Mouse (Mus musculus) kidney, postnatal 0 days (tissue): ENCODE results near the gene Mfsd2b. TPM values are rescaled to one million over a fixed set of nuclear protein-coding genes. Genes with fewer than 3 reads are reported as not detected.

ENCODE experiments used
- ATAC-seq: fragments of 200-750 bp; cut with Nextera tagmentation; replicated peaks from 2 replicates; pipeline ENCODE4 v1.8.0; 2017; ENCODE audit warnings: low read depth, moderate number of reproducible peaks, moderate TSS enrichment, moderate library complexity; ENCODE audit not compliant: low FRiP score
- DNase-seq: peaks from one replicate; pipeline ENCODE4 v3.0.0-alpha.2; 2016; ENCODE audit warnings: low spot score
- H3K27ac ChIP-seq: fragments of 300-500 bp; sonication (generic); 2 replicates; pipeline ENCODE4 v1.5.1; 2014; ENCODE audit warnings: mild to moderate bottlenecking
- H3K27me3 ChIP-seq: fragments of 300-500 bp; sonication (generic); 2 replicates; pipeline ENCODE4 v1.6.1; 2014; ENCODE audit warnings: low read length, mixed read lengths; ENCODE audit not compliant: insufficient read depth
- H3K36me3 ChIP-seq: fragments of 300-500 bp; sonication (generic); 2 replicates; pipeline ENCODE4 v1.6.1; 2014; ENCODE audit warnings: low read length, mixed read lengths; ENCODE audit not compliant: insufficient read depth
- H3K4me1 ChIP-seq: fragments of 300-500 bp; sonication (generic); replicated peaks from 2 replicates; pipeline ENCODE4 v1.6.1; 2014; ENCODE audit warnings: antibody characterized with exemption, low read length, mixed read lengths; ENCODE audit not compliant: insufficient read depth
- H3K4me2 ChIP-seq: fragments of 300-500 bp; sonication (generic); 2 replicates; pipeline ENCODE4 v1.6.1; 2014; ENCODE audit warnings: mild to moderate bottlenecking, low read length, moderate library complexity, mixed read lengths
- H3K4me3 ChIP-seq: fragments of 300-500 bp; sonication (generic); replicated peaks from 2 replicates; pipeline ENCODE4 v1.5.1; 2014; ENCODE audit warnings: low read depth, low read length
- H3K9ac ChIP-seq: fragments of 300-500 bp; sonication (generic); 2 replicates; pipeline ENCODE4 v1.6.1; 2014; ENCODE audit warnings: low read depth, low read length
- H3K9me3 ChIP-seq: fragments of 300-500 bp; sonication (generic); replicated peaks from 2 replicates; pipeline ENCODE4 v1.6.1; 2016; ENCODE audit warnings: low read length, inconsistent platforms, mixed read lengths
- CTCF ChIP-seq: IDR thresholded peaks from 2 replicates; pipeline ENCODE4 v1.5.1; 2016; ENCODE audit warnings: antibody characterized with exemption, low read depth, mild to moderate bottlenecking, moderate library complexity
- WGBS: fragments of 180-500 bp; shearing (Covaris S2); extraction: QIAGEN DNeasy Blood & Tissue Kit; methylation state at CpG from one replicate; pipeline ENCODE4 v1.1.7; 2014; 5-methylcytosine and 5-hydroxymethylcytosine counted together
- polyA plus RNA-seq: library from polyadenylated mRNA; unstranded; fragments of >200 nt; fragmentation: Nextera tagmentation; extraction: Ambion mirVana; gene quantifications from 2 replicates; pipeline ENCODE4 v1.2.1, GENCODE M21; 2015

Mfsd2b gene
- polyA plus RNA-seq, 1 experiment from 2014 or later, result 0.41 TPM

DNA sequence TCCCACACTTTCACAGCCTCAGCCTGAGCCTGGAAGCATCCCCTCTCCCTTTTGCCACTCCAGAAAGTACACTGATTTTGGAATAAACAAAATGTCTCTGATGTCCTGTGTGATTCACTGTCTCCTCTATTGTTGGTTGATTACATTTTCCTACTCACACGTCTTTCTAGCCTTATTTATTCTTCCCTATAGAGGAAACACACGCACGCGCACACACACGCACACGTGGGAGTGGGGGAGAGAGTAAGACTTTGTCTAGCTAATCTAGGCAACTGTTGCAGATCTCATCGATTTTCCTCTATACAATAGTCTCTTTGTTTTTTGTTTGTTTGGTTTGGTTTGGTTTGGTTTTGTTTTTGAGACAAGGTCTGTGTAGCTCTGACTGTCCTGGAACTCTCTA is 34.2 kb upstream of the Mfsd2b start:
- TF ChIP-seq CTCF, result no peak
- no peak overlapping the region for H3K4me3 ChIP-seq
- WGBS, result 91% methylated on average over 7 of the region's 7 CpGs
- H3K9me3 ChIP-seq, result no peaks in the 10 kb centered on the region
- DNase-seq, result no peak
- no peak for ATAC-seq
- no peak overlapping the region for H3K4me2 ChIP-seq
- H3K4me1 ChIP-seq, result no peaks in the 10 kb centered on the region
- H3K9ac ChIP-seq, result no peak overlapping the region
- no peak overlapping the region for H3K27ac ChIP-seq
- H3K27me3 ChIP-seq, result no peaks in the 10 kb centered on the region
- no peaks in the 10 kb centered on the region for H3K36me3 ChIP-seq

DNA sequence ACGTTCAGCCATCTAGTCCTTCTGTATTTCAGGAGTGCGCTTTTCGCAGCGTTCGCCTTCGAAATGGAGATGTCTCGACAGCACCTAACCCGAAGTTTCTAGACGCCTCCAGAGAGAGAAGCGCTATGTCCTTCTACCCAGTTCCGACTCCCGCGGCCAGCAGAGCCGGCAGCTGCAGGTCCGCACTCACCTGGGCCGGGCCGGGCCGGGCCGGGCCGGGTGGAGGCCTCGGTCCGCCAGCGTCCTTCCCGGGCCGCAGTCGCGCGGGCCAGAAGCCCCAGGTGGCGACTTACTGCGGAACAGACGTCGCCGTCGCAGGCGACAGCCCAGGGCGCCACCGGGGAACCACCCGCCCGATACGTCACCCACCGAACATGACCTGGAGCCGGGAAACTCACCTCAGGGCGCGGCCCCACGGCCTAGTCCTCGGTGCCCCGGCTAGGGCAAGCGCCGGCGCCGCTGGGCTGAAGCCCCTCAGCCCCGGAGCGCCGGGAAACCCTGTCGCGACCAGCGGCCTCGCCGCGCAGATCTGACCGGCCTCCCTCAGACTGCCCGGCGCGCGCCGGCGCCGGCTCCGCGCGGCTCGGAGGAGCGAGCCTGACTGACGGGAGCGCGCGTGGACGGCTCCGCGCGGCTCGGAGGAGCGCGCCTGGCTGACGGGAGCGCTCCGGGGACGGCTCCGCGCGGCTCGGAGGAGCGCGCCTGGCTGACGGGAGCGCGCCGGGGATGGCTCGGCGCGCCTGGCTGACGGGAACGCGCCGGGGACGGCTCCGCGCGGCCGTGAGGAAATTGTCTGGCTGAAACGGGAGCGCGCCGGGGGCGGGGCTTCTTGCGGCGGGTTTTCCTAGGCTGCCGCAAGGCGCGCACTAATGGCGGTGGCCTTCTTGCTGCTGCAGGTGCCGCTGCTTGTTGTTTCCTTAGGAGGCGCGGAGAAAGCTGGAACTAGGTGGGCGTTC is 33.1 kb upstream of the Mfsd2b start, which contains the start of gene Ubxn2a:
Gene Ubxn2a (minus strand): TSS at position 755 of the 956 bp plus-strand sequence.
- WGBS, result under 1% methylated on average over 104 of the region's 125 CpGs
- H3K9me3 ChIP-seq, result no peaks in the 10 kb centered on the region
- H3K36me3 ChIP-seq, result no peaks in the 10 kb centered on the region
- H3K27me3 ChIP-seq, result no peaks in the 10 kb centered on the region
- H3K27ac ChIP-seq, result peak within 1 kb of the TSS; percentile 72
- DNase-seq, result peak; percentile 95
- peak; percentile 96 for ATAC-seq
- no peaks in the 10 kb centered on the region for H3K4me1 ChIP-seq
- peak within 1 kb of the TSS; percentile 63 for H3K4me2 ChIP-seq
- H3K4me3 ChIP-seq, result peak within 1 kb of the TSS; percentile 61
- H3K9ac ChIP-seq, result peak within 1 kb of the TSS; percentile 77
- no peak for TF ChIP-seq CTCF

DNA sequence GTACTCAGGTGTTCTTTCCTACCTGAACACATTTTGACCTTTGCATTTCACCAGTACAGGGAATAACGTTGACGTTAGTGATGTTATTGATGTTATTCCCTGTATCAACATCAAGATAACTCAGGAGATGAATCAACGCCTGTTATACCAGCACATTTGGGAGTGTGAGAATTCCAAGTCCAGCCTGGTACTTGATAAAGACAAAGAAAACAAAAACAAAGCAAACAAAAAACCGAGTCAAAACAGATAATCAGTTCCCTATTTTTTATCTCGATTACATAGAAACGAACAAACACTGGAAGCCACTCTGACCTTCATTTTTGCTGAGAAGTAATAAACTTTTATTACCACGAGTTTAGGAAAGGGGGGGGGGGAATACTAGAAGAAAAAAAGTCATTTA is 32.3 kb upstream of the Mfsd2b start:
- WGBS, result 43% methylated on average over 7 of the region's 7 CpGs
- Histone ChIP-seq H3K4me1 (no peaks in the 10 kb centered on the region), H3K36me3 (no peaks in the 10 kb centered on the region), H3K9ac (peak overlapping the region; percentile 77), H3K4me3 (peak overlapping the region; percentile 61), H3K9me3 (no peaks in the 10 kb centered on the region), H3K27ac (no peak overlapping the region), H3K4me2 (peak overlapping the region; percentile 63), H3K27me3 (no peaks in the 10 kb centered on the region)
- ATAC-seq (no peak), DNase-seq (no peak)
- TF ChIP-seq CTCF, result no peak

DNA sequence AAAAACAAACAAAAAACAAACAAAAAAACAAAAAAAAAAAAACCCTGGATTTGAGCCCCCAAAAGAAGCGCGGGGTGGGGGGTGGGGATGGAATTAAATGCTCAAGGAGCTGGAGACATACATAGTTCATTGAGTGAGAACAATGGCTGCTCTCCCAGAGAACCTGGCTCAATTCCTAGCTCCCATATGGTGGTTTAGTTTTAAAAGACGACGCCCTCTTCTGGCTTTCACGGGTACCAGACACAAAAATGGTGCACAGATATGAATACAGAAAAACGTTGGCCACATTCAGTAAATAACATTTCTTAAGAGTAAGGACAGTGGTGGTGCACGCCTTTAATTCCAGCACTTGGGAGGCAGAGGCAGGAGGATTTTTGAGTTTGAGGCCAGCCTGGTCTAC is 31.8 kb upstream of the Mfsd2b start:
- Histone ChIP-seq H3K4me2 (no peak overlapping the region), H3K4me1 (no peaks in the 10 kb centered on the region), H3K27me3 (no peaks in the 10 kb centered on the region), H3K9ac (no peak overlapping the region), H3K9me3 (no peaks in the 10 kb centered on the region), H3K36me3 (no peaks in the 10 kb centered on the region), H3K27ac (no peak overlapping the region), H3K4me3 (no peak overlapping the region)
- 88% methylated on average over 7 of the region's 7 CpGs for WGBS
- ATAC-seq (no peak), DNase-seq (no peak)
- TF ChIP-seq CTCF, result no peak; the same call in 1 of the 2 replicates

DNA sequence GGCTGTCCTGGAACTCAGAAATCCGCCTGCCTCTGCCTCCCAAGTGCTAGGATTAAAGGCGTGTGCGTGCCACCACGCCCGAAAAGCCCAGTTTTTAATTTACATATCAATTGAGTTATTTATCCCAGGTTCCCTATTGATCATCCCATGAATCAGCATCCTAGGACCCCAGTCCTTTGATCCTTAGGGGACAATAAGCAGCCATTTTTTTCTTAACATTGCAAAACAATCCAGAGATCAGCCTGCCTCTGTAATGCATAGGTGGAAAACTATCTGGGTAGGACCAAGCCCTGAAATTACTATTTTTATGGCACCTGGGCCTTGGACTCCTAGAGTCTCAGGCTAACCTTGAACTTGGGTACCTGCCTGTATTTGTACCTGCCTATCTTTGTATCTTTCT is 23.9 kb upstream of the Mfsd2b start:
- Histone ChIP-seq H3K4me1 (no peaks in the 10 kb centered on the region), H3K4me2 (no peak overlapping the region), H3K9ac (no peak overlapping the region), H3K9me3 (no peaks in the 10 kb centered on the region; the same call in 1 of the 2 replicates), H3K36me3 (no peaks in the 10 kb centered on the region), H3K27ac (no peak overlapping the region), H3K4me3 (no peak overlapping the region), H3K27me3 (no peaks in the 10 kb centered on the region)
- DNase-seq, result no peak
- TF ChIP-seq CTCF, result no peak
- 93% methylated on average over 5 of the region's 5 CpGs for WGBS
- ATAC-seq, result no peak

DNA sequence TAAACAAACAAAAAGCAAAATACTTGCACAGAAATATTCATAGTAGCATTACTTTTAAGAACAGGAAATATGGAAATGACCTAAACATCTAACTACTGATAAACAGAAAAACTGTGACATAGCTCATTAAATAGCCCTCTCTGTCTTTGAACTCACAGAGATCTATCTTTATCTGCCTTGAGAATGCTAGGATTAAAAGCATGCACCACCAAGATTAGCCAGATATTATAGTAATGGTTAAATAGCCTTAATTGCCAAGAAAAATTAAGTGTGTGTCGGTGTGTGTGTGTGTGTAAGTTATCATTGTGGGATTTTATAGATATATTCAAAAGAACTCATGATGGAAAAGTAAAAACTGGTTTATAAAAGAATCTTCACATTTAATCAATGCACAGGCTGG is 15.7 kb upstream of the Mfsd2b start:
- no peak overlapping the region for H3K27ac ChIP-seq
- TF ChIP-seq CTCF, result no peak
- no peak overlapping the region for H3K4me2 ChIP-seq
- 0 out of 2 replicates have a peak, but pooled peaks cover 6% of the 10 kb centered on the region for H3K36me3 ChIP-seq
- no peaks in the 10 kb centered on the region for H3K9me3 ChIP-seq
- WGBS, result 100% methylated on average over 1 of the region's 1 CpGs
- H3K27me3 ChIP-seq, result no peaks in the 10 kb centered on the region
- no peak overlapping the region for H3K9ac ChIP-seq
- H3K4me1 ChIP-seq, result no peaks in the 10 kb centered on the region
- DNase-seq (no peak), ATAC-seq (no peak)
- no peak overlapping the region for H3K4me3 ChIP-seq
